Mouse (Mus musculus) hindbrain, postnatal 0 days (tissue): ENCODE data around the gene Irgm1. TPM values are rescaled to one million over a fixed set of nuclear protein-coding genes. Genes with fewer than 3 reads are reported as not detected.
A peak's percentile ranks its signal among the peaks of the same experiment; 100 is the strongest.

Experiments
- ATAC-seq: fragments of 200-750 bp; cut with Nextera tagmentation; 2 replicates; pipeline ENCODE4 v1.8.0; 2017; ENCODE audit warnings: mild to moderate bottlenecking, moderate TSS enrichment, moderate library complexity
- DNase-seq: peaks from one replicate; pipeline ENCODE4 v3.0.0-alpha.2; 2015; ENCODE audit warnings: low spot score
- H3K27ac ChIP-seq: fragments of 300-500 bp; sonication (generic); 2 replicates; pipeline ENCODE4 v1.5.1; 2014; ENCODE audit warnings: mild to moderate bottlenecking
- H3K27me3 ChIP-seq: fragments of 300-500 bp; sonication (generic); 2 replicates; pipeline ENCODE4 v1.6.1; 2014; ENCODE audit warnings: low read length, mixed read lengths; ENCODE audit not compliant: insufficient read depth
- H3K36me3 ChIP-seq: fragments of 300-500 bp; sonication (generic); 2 replicates; pipeline ENCODE4 v1.6.1; 2014; ENCODE audit warnings: low read length, mixed read lengths; ENCODE audit not compliant: insufficient read depth
- H3K4me1 ChIP-seq: fragments of 300-500 bp; sonication (generic); 2 replicates; pipeline ENCODE4 v1.6.1; 2014; ENCODE audit warnings: antibody characterized with exemption, low read length, mixed read lengths; ENCODE audit not compliant: insufficient read depth
- H3K4me2 ChIP-seq: fragments of 300-500 bp; sonication (generic); 2 replicates; pipeline ENCODE4 v1.6.1; 2014; ENCODE audit warnings: low read depth, mild to moderate bottlenecking, low read length, moderate library complexity, mixed read lengths
- H3K4me3 ChIP-seq: fragments of 300-500 bp; sonication (generic); 2 replicates; pipeline ENCODE4 v1.5.1; 2014; ENCODE audit warnings: low read length
- H3K9ac ChIP-seq: fragments of 300-500 bp; sonication (generic); replicated peaks from 2 replicates; pipeline ENCODE4 v1.6.1; 2014; ENCODE audit warnings: mild to moderate bottlenecking, low read length, moderate library complexity, mixed read lengths
- H3K9me3 ChIP-seq: fragments of 300-500 bp; sonication (generic); 2 replicates; pipeline ENCODE4 v1.6.1; 2016; ENCODE audit warnings: low read length, mixed read lengths
- CTCF ChIP-seq: IDR thresholded peaks from 2 replicates; pipeline ENCODE4 v1.5.1; 2016; ENCODE audit warnings: antibody characterized with exemption, control low read depth, low read depth
- WGBS: fragments of 180-500 bp; shearing (Covaris S2); extraction: QIAGEN DNeasy Blood & Tissue Kit; methylation state at CpG from one replicate; pipeline ENCODE4 v1.1.7; 2014; 5-methylcytosine and 5-hydroxymethylcytosine counted together
- polyA plus RNA-seq: library from polyadenylated mRNA; unstranded; fragments of >200 nt; fragmentation: Nextera tagmentation; extraction: Ambion mirVana; gene quantifications from 2 replicates; pipeline ENCODE4 v1.2.1, GENCODE M21; 2015
- total RNA-seq: library from RNA; depleted of rRNA; stranded (reverse); fragments of >200 nt; gene quantifications from 2 replicates; pipeline ENCODE4 v1.2.3, GENCODE M21; 2014

Irgm1 gene
- total and polyA plus RNA-seq, 2 experiments from 2014 or later, result 5.8 to 6.3 TPM

DNA sequence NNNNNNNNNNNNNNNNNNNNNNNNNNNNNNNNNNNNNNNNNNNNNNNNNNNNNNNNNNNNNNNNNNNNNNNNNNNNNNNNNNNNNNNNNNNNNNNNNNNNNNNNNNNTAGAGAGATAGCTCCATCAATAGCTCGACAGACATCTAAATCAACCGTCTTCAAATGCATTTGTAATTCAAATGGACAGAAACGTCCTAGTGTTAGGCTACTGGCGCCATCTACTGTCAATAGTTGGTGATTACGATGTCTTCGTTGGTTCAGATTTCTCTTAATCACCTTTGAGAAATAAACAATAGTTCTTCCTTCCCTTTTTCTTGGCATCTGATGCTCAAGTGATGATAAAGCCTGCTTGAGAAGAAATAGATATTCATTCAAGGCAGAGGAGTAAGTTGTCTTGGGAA is 12.5 kb downstream of the Irgm1 start:
- H3K36me3 ChIP-seq, result no peaks in the 10 kb centered on the region
- H3K4me3 ChIP-seq, result peak overlapping the region; percentile 52; the same call in 1 of the 2 replicates
- TF ChIP-seq CTCF, result peak; percentile 88
- WGBS, result under 1% methylated on average over 6 of the region's 6 CpGs
- no peak overlapping the region for H3K27ac ChIP-seq
- no peaks in the 10 kb centered on the region for H3K4me1 ChIP-seq
- peak overlapping the region; percentile 80 for H3K4me2 ChIP-seq
- no peaks in the 10 kb centered on the region for H3K9me3 ChIP-seq
- DNase-seq (peak; percentile 91), ATAC-seq (no peak)
- H3K27me3 ChIP-seq, result no peaks in the 10 kb centered on the region
- H3K9ac ChIP-seq, result no peak overlapping the region

DNA sequence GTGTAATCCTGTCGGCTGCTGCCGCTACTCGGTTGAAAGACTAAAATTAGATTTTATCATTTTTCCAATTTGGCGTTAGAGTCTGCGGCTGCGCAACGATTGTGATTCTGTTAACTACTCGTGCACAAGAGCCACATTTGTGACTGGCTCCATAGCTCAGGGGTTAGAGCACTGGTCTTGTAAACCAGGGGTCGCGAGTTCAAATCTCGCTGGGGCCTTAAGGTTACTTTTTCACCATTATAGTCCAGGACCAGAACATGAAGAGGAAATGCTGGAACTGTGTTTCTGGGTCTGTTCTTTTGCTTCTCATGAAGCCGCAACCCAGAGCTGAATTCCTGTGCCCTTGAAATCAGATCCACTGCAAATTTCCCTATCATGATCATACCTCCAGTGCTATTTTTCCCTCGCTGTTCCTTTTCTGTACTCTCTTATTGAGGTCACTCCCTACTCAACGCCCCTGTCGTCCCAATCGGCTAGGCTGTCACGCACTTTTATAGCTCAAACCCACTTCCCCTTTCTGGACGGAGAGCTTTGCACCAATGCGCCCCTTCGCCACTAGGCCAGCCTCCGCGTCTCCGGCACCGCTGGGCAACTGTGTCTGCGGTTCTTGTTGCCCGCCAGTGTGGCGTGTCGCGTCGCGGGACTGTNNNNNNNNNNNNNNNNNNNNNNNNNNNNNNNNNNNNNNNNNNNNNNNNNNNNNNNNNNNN is 17.9 kb downstream of the Irgm1 start:
- TF ChIP-seq CTCF, result peak; percentile 50; the same call in 1 of the 2 replicates
- WGBS, result under 1% methylated on average over 31 of the region's 31 CpGs
- H3K4me2 ChIP-seq, result peak overlapping the region; percentile 80
- DNase-seq (peak; percentile 89), ATAC-seq (peak; percentile 60)
- peaks cover 7% of the 10 kb centered on the region for H3K4me1 ChIP-seq
- H3K9me3 ChIP-seq, result no peaks in the 10 kb centered on the region
- no peaks in the 10 kb centered on the region for H3K27me3 ChIP-seq
- H3K27ac ChIP-seq, result peak overlapping the region; percentile 76
- H3K36me3 ChIP-seq, result no peaks in the 10 kb centered on the region
- H3K9ac ChIP-seq, result peak overlapping the region; percentile 53
- peak overlapping the region; percentile 52 for H3K4me3 ChIP-seq

DNA sequence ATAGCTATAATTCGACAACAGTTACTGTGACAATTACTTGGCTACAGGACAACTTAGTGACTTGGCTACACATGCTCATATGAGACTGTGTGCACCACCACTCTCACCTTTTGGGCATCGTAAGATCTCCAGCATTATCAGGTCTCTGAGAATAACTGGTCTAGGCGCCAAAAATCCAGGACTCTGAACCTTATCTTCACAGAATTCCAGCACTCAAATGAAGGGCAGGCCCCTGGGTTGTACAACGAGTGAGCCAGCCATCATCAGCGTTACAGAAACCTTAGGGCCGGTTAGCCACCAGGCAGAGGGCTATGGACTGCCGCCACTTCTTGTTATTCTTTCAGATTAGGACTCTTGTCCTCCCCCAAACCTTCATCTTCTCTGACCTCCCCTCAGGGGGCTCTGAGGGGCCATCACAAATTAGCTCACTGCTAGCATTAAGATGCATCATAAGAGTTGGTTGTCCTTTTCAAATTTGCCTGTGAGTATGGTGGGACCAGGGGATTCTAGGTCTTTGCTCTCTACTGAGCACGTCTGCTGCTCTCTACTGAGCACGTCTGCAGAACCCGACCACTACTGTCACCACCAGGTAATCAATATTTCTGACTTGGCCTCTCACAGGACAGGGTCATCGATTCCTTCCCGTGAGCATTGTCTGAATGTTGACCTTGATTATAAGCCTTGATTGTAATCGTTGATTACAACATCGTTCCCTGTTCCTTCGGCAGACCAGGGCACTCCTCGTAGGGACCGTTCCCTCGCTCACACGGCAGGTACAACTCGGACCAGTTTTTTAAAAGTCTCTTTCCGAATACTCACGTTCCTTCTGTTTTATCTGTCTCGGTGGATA is 18.6 kb downstream of the Irgm1 start:
- Histone ChIP-seq H3K9me3 (no peaks in the 10 kb centered on the region), H3K4me2 (peak overlapping the region; percentile 80), H3K9ac (peak overlapping the region; percentile 53), H3K27me3 (no peaks in the 10 kb centered on the region), H3K27ac (peak overlapping the region; percentile 76), H3K4me3 (peak overlapping the region; percentile 52), H3K4me1 (peaks cover 7% of the 10 kb centered on the region), H3K36me3 (no peaks in the 10 kb centered on the region)
- ATAC-seq (peak; percentile 16), DNase-seq (peak; percentile 10)
- TF ChIP-seq CTCF, result no peak
- 7% methylated on average over 23 of the region's 23 CpGs for WGBS

DNA sequence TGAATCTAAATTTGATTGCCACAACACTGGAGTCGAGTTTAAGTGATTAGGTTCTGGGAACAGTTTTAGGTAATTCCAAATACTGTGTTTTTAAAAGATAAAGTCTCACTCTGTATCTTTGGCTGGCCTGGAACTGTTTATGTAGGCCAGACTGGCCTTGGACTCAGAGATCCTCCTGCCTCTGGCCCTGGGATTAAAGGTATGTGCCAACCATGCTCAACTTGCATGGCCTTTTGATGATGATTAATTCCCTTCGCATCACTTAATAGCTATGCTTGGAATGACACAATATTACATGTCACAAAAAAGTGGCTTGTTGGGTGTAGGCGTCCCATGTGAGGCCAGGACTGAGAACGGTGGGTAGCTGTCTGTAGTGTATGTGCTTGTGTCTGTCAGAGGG is 19.3 kb downstream of the Irgm1 start:
- H3K4me3 ChIP-seq, result peak overlapping the region; percentile 52; the same call in 1 of the 2 replicates
- H3K9ac ChIP-seq, result no peak overlapping the region
- no peak for ATAC-seq
- WGBS, result 73% methylated on average over 4 of the region's 4 CpGs
- H3K36me3 ChIP-seq, result no peaks in the 10 kb centered on the region
- H3K27me3 ChIP-seq, result no peaks in the 10 kb centered on the region
- H3K4me1 ChIP-seq, result peaks cover 7% of the 10 kb centered on the region
- H3K4me2 ChIP-seq, result peak overlapping the region; percentile 80
- H3K9me3 ChIP-seq, result no peaks in the 10 kb centered on the region
- TF ChIP-seq CTCF, result no peak
- DNase-seq, result no peak
- no peak overlapping the region for H3K27ac ChIP-seq

DNA sequence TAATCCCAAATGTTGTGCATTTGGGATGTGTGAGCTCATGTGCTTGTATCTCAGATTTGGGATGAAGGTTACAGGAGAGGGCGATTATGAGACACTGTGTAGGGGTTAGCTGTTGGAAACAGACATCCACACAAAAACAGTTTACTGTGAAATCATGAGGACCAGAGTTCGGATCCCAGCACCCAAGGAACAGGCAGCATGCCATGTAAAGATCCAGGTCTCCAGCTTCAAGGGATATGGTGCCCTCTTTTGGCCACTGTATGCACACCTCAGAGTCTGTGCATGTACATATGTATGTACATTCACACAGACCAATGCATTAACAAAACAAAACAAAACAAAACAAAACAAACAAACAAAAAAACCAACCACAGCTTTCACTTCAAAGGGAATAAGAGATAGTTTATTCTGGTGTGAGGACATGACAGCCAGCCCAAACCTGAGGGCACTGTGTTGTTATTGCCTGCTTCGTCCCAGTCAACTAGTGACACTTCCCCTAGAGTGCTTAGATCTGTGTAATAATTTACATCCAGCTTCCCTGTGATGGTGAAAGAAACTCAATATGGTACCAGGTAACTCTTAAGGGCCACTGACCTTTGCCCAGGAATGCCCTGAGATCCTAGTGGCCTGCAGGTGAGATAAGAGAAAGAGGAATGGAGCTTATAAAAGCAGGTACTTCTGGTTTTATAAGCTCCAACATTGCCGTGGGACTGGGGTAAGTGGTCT is 20.1 kb downstream of the Irgm1 start:
- ATAC-seq, result no peak
- 79% methylated on average over 4 of the region's 4 CpGs for WGBS
- H3K9me3 ChIP-seq, result no peaks in the 10 kb centered on the region
- TF ChIP-seq CTCF, result peak; percentile 39
- H3K27me3 ChIP-seq, result no peaks in the 10 kb centered on the region
- no peak for DNase-seq
- no peaks in the 10 kb centered on the region for H3K36me3 ChIP-seq
- no peak overlapping the region for H3K9ac ChIP-seq
- no peak overlapping the region for H3K4me3 ChIP-seq
- H3K27ac ChIP-seq, result no peak overlapping the region
- H3K4me2 ChIP-seq, result no peak overlapping the region
- H3K4me1 ChIP-seq, result peaks cover 7% of the 10 kb centered on the region

DNA sequence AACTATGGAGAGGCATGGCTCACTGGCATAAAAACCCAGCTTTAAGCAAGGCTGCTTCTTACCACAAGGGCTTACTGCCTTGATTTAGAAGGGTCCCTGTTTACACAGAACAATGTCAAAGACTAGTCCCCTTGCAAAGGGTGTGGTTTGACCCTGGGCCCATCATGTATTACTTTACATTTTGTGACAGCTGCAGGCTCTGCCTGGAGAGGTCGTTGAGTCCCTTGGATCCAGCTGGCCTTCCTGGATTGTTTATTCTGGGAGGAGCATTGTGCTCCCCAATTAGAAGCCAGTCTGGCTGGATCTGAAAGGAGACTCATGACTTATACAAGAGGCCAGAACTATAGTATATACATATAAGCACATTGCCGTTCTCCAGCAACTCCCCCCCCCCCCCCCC is 21.2 kb downstream of the Irgm1 start:
- H3K9me3 ChIP-seq, result no peaks in the 10 kb centered on the region
- no peak overlapping the region for H3K27ac ChIP-seq
- no peak for TF ChIP-seq CTCF
- no peak for ATAC-seq
- 57% methylated on average over 2 of the region's 2 CpGs for WGBS
- H3K36me3 ChIP-seq, result no peaks in the 10 kb centered on the region
- no peak overlapping the region for H3K4me2 ChIP-seq
- peaks cover 7% of the 10 kb centered on the region for H3K4me1 ChIP-seq
- no peak for DNase-seq
- H3K27me3 ChIP-seq, result no peaks in the 10 kb centered on the region
- H3K4me3 ChIP-seq, result no peak overlapping the region
- H3K9ac ChIP-seq, result no peak overlapping the region
